Mouse (Mus musculus) mouse embryonic stem cell (cell line): ENCODE measurements at regions not wholly inside any gene's neighbourhood (a gene's known extent, or its start where the extent isn't known, plus 50 kb on each side); places are given as distances from the start of the nearest gene placed in this dataset.

Source experiments
- in situ Hi-C, 2 experiments: fragments of 300-500 bp; cut with MboI; formaldehyde crosslinking; loops; 1 replicate in 1 of 2; 3 replicates in 1 of 2; pipeline ENCODE4 v1.14.3; 2019 to 2020; ENCODE audit warnings: low sequenced_read_pairs in 2 of 2, low pct_unique_long_range_greater_than_20kb in 1 of 2, mixed read lengths in 1 of 2; ENCODE audit not compliant: unreplicated experiment in 1 of 2

- in situ Hi-C loops = no loop called here
Observed at GRCm38 (mm10) chr17:49205564-49205963, 222.6 kb upstream of the Mocs1 start.

- in situ Hi-C loops = no loop called here
Observed at GRCm38 (mm10) chr17:49206708-49207107, 221.5 kb upstream of the Mocs1 start.

- in situ Hi-C loops = no loop called here
Observed at GRCm38 (mm10) chr17:49208315-49208820, 219.8 kb upstream of the Mocs1 start.

DNA sequence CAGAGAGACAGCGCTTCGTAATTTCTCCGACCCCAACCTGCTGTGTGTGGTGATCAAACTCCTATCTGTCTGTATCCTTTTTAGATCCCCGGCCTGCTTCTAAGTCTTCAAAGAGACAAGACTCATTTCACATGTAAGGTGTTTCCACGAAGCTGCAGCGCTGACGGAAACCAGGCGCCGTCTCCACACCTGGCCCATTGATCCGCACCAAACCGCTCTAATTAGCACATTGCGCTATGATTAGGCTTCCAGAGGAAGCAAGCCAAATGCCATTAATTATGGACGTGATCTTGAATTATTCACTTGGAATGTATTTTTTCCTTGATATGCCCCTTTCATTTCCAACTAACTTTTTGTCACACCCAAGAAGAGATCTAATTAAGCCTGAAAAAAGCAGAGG lies 215.2 kb upstream of the Mocs1 start:
- in situ Hi-C loops = no loop called here

- in situ Hi-C loops = no loop called here
Observed at GRCm38 (mm10) chr17:49215281-49215680, 212.9 kb upstream of the Mocs1 start.

DNA sequence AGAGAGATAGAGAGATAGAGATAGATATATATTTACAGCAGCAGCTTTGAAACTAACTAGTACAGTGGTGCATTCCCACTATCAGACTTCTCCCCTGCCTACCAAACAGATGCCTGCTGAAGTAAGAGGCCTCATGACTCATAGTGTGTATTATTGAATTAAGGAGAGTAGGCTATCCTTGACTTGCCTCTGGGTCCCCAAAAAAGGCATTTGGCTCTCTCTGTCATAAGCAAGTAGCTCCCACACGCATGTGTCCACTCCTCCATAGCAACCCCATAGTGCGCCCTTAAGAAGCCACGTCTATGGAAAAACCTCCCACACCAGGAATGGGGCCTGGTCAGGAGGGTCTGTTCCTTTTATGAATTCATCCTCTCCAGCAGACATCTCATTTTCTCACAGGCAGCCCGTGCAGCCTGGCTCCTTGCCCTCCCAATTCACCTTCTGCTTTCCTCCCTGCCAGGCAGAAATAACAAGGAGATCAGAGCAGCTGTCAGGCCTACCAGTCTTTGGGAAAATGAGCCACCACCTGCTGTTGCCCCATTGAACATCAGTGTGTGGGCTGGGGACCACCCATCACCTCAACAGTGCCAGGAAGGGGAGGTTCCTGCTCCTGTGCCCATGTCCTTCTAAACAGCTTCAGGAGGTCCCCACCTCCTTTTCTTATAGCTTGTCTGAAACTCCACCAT lies 208.5 kb upstream of the Mocs1 start:
- in situ Hi-C loops = no loop called here

DNA sequence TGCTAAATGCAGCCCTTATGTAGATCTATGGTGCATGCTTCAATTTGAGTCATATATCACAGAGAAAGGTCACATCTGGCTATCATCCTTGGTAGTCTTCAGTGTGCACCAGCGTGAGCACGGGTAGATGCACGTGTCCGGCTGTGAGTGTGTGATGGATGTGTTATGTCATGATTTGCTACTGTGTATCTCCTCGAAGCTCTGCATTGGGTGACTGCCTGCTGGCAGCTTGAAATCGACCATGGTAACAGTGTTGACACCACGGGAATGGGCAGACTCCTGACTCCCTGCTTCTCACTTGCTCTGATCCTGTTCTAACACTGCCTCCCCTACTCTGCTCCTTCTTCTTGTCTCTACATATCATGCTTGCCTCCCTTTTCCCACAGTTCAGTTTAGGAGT lies 204.9 kb upstream of the Mocs1 start:
- in situ Hi-C loops = no loop called here

GRCm38 (mm10) chr17:49223651-49224050 lies 204.5 kb upstream of the Mocs1 start:
- in situ Hi-C loops = no loop called here

- in situ Hi-C loops = no loop called here
Observed at GRCm38 (mm10) chr17:49225255-49226015, 202.7 kb upstream of the Mocs1 start.

- in situ Hi-C loops = no loop called here
Observed at GRCm38 (mm10) chr17:49226016-49226400, 202.2 kb upstream of the Mocs1 start.

DNA sequence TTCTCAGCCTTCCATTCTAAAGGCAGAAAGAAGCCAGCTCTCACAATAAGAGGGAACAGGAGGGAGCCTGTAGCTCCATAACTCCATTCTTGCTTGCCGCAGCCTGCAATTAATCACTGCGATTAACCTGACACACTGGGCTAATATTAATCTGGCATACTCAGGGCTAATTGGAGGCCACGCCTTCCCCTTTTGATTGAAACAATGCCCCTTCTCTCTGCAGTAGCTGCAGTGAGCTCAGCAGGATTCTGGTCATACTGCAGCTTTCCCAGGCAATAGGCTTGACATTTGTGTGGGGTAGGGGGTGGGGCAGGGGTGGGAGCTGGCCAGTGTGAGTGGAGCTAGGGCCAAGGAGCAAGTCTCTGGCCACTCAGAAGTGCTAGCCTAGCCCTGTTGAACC lies 196.9 kb upstream of the Mocs1 start:
- in situ Hi-C loops = no loop called here

- in situ Hi-C loops = no loop called here
Observed at GRCm38 (mm10) chr17:49240097-49240496, 188.1 kb upstream of the Mocs1 start.

GRCm38 (mm10) chr17:49243419-49243818 lies 184.7 kb upstream of the Mocs1 start:
- in situ Hi-C loops = no loop called here

DNA sequence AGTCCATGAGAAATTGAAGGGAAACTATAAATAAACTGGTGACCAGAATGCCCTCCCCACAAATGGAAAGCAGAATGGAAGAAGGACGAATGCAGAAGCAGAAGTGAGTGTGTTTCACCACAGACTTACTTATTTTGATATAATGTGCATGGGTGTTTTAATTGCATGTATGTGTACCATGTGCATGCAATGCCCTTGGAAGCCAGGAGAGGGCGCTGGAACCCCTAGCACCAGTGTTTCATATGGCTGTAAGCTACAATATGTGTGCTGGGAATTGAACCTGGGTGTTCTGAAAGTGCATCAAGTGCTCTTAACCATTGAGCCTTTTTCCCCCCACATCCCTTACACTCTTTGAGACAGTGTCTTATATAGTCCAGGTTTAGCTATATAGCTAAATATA lies 183.1 kb upstream of the Mocs1 start:
- in situ Hi-C loops = no loop called here

DNA sequence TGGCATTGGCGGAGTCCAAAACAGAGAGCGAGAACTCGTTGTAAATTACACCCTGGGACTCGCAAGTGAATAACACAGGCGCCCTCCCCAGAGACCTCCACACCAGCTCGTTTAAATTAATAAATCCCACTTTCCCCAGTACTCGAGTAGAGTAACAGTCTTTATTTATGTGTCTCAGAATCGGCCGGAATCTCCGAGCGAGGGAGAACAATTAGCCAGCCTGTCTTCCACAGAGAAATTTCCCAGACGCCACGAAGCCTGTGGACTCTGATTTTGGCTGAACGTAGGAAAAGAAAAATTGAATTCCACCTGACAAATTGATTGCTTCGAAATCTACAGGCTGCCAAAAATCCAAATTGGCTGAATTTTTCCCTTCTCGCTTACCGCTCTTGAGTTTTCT lies 180.9 kb upstream of the Mocs1 start:
- in situ Hi-C loops = no loop called here

DNA sequence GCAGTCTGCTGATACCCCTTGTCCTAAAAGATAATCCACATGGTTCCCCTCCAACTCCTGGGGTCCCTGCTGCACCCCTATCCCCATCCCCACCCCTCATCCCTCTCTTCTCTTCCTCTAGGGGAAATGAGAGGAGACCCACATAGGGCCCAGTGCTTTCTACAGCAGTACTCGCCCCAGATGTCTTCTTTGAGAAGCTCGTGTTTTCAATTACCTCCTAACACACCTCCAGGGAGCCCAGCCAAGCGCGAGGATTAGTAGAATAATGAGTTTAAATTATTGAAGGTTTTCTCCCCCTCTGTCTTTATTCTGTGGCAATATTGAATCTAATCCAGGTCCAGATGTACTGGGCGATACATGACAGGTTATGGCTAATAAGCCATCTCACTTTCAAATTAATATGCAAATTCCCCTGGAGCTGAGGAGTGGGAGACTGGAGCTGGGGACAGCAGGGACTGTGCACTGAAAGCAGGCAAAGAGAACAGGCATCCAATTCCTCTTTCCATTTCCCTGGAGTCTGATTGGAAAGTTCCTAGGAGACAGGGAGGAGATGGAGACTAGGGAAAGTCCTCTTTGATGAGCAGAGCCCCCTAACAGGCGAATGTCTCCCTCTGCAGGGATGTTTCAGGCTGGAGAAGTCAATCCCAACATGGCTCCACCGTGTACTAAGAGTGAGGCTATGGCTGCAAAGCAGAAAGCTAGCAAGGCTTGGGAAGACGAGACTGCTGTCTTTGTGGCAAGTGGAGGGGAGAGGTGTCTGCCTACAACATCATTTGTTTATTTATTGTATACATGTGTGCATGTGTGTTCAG lies 177.2 kb upstream of the Mocs1 start:
- in situ Hi-C loops = no loop called here

- in situ Hi-C loops = no loop called here
Observed at GRCm38 (mm10) chr17:49252271-49252670, 175.9 kb upstream of the Mocs1 start.

- in situ Hi-C loops = no loop called here
Observed at GRCm38 (mm10) chr17:49258496-49258895, 169.7 kb upstream of the Mocs1 start.

DNA sequence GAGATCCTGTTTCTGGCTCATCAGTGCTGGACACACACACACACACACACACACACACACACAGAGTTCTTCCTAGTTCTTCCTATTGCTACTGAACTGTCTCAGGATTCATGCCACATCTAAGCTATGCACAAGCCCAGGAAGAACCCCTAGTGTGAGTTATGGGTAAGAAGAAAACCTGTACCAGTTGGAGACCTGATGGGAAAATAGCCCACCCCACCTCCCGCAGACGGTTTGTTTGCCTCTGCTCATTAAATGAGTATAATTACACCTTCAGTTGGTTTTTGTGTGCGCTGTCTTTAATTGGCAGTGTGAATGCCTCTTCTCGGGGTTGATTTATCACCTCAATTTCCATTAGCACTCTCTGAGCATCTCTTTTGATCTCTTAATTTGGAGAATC lies 165.8 kb upstream of the Mocs1 start:
- in situ Hi-C loops = loop anchor here in 1 of 2 experiments (10.0 kb wide), 1 partner anchor 142 kb away; no protein-coding TSS in a partner anchor
